Mouse (Mus musculus) central nervous system, embryonic 11.5 days (tissue): Measurements from ENCODE around the gene Epn1. TPM values are rescaled to one million over a fixed set of nuclear protein-coding genes. Genes with fewer than 3 reads are reported as not detected.

Experiments used
- polyA plus RNA-seq: library from polyadenylated mRNA; depleted of rRNA; stranded (reverse); fragments of >200 nt; gene quantifications from 2 replicates; pipeline ENCODE4 v1.2.3, GENCODE M21; 2012; rRNA removed

Gene Epn1
- 105 and 111 TPM in 2 replicates for polyA plus RNA-seq

GRCm38 (mm10) chr7:5080010-5080751 is at the start of gene Epn1:
Gene Epn1 (plus strand): TSS chr7:5080235.

GRCm38 (mm10) chr7:5033818-5034217 is 46.2 kb upstream of the Epn1 start, which contains the start of gene 4632433K11Rik:
Gene 4632433K11Rik (plus strand): TSS chr7:5034118.

GRCm38 (mm10) chr7:5038109-5038732 is 41.8 kb upstream of the Epn1 start, which contains the start of gene Zfp784:
Gene Zfp784 (minus strand): TSS chr7:5038446.

GRCm38 (mm10) chr7:5051193-5052192 is 28.5 kb upstream of the Epn1 start, which contains the start of gene Zfp580:
Gene Zfp580 (plus strand): TSS chr7:5051538.

GRCm38 (mm10) chr7:5061774-5062359 is 18.2 kb upstream of the Epn1 start, which contains the start of gene U2af2:
Gene U2af2 (plus strand): TSS chr7:5062143.

GRCm38 (mm10) chr7:5116850-5117249 is 36.8 kb downstream of the Epn1 start, which contains the start of gene Rfpl4:
Gene Rfpl4 (minus strand): TSS chr7:5116950.

GRCm38 (mm10) chr7:5125549-5126406 is 45.7 kb downstream of the Epn1 start, which contains the start of gene Rasl2-9:
Gene Rasl2-9 (minus strand): TSS chr7:5125950.

Other genes starting within 250 kb of the Epn1 start
- 14.0 and 22.4 TPM in 2 replicates for gene Shisa7, start 235.5 kb upstream of the Epn1 start, polyA plus RNA-seq
- gene Isoc2b, start 210.0 kb upstream of the Epn1 start, polyA plus RNA-seq, result 2.3 and 2.8 TPM in 2 replicates
- 9.2 TPM in 2 replicates for gene Isoc2a, start 203.1 kb upstream of the Epn1 start, polyA plus RNA-seq
- gene Gm36210, start 173.7 kb upstream of the Epn1 start, polyA plus RNA-seq, result 0.17 and 0.24 TPM in 2 replicates
- gene Zfp628, start 165.0 kb upstream of the Epn1 start, polyA plus RNA-seq, result 11.2 and 12.9 TPM in 2 replicates
- 7.2 and 22.6 TPM in 2 replicates for gene Nat14, start 158.2 kb upstream of the Epn1 start, polyA plus RNA-seq
- gene Ssc5d, start 154.4 kb upstream of the Epn1 start, polyA plus RNA-seq, result 5.9 and 6.9 TPM in 2 replicates
- gene Sbk2, start 115.8 kb upstream of the Epn1 start, polyA plus RNA-seq, result 0.41 and 0.44 TPM in 2 replicates
- gene Sbk3, start 109.1 kb upstream of the Epn1 start, polyA plus RNA-seq, result 0.06 and 0.21 TPM in 2 replicates
- 98.6 and 106 TPM in 2 replicates for gene Zfp579, start 84.1 kb upstream of the Epn1 start, polyA plus RNA-seq
- 6.5 and 9.5 TPM in 2 replicates for gene Zfp524, start 65.8 kb upstream of the Epn1 start, polyA plus RNA-seq
- 48.2 and 52.4 TPM in 2 replicates for gene Fiz1, start 65.5 kb upstream of the Epn1 start, polyA plus RNA-seq
- not detected in 2 replicates for gene Gm44973, start 64.7 kb upstream of the Epn1 start, polyA plus RNA-seq
- gene Zfp865, start 59.9 kb upstream of the Epn1 start, polyA plus RNA-seq, result 34.0 and 43.5 TPM in 2 replicates
- 11.1 and 13.0 TPM in 2 replicates for gene Ccdc106, start 59.7 kb upstream of the Epn1 start, polyA plus RNA-seq
- gene 4632433K11Rik, start 46.1 kb upstream of the Epn1 start, polyA plus RNA-seq, result not detected in 2 replicates
- 2.4 and 4.1 TPM in 2 replicates for gene Zfp784, start 41.8 kb upstream of the Epn1 start, polyA plus RNA-seq
- gene Zfp580, start 28.7 kb upstream of the Epn1 start, polyA plus RNA-seq, result 32.5 and 35.1 TPM in 2 replicates
- gene U2af2, start 18.1 kb upstream of the Epn1 start, polyA plus RNA-seq, result 437 and 455 TPM in 2 replicates
- gene Rfpl4, start 36.7 kb downstream of the Epn1 start, polyA plus RNA-seq, result not detected in 2 replicates
- 0.13 and 0.50 TPM in 2 replicates for gene Rasl2-9, start 45.7 kb downstream of the Epn1 start, polyA plus RNA-seq
- gene Vmn1r55, start 69.4 kb downstream of the Epn1 start, polyA plus RNA-seq, result not detected in 2 replicates
- gene Vmn1r56, start 116.5 kb downstream of the Epn1 start, polyA plus RNA-seq, result not detected in 2 replicates
- gene Vmn1r57, start 138.3 kb downstream of the Epn1 start, polyA plus RNA-seq, result not detected in 2 replicates